Mouse (Mus musculus) kidney, postnatal 36 days (tissue): ENCODE results near the gene Man1b1.

Source experiments
- DNase-seq, 2 experiments: peaks; one replicate each; pipeline ENCODE4 v3.0.0; 2021 to 2022; ENCODE audit warnings: mixed read lengths in 2 of 2

Gene Man1b1

DNA sequence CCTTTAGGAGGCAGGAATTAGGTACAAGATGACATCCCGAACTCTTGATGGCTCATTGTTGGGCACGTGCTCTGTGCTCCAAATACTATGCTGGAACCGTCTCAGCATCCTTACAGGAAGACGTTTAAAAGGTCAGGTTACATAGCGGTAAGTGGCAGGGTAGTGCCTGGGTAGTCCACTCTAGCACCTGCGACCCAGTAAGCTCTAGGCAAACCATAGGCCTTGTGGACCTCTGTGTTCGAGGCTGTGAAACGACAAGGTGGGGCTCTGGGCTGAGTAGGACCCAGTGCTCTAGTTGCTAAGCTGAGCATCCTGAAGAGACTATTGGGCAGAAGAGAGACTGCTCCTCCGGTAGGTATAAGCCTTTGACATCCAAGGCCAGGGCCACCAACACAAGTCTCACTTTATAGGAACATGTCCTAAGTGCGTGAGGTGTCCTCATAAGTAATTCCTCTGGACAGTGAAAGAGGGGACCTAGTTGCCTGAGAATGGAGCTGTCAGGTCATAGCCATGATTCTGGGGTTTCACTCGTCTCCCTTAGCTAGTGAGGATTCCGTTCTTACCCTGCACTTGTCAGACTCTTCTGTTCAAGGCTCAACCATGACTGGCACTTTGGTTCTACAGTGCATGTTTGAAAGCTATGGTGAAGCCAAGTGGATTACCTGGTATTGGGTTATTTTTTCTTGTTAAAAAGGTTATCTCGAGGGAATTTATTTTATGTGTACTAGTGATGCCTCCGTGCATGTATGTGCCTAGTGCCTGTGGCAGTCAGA, 26.4 kb upstream of the Man1b1 start:
- no peak for DNase-seq

- no peak for DNase-seq
Observed at GRCm38 (mm10) chr2:25310180-25310579, 22.0 kb upstream of the Man1b1 start.

DNA sequence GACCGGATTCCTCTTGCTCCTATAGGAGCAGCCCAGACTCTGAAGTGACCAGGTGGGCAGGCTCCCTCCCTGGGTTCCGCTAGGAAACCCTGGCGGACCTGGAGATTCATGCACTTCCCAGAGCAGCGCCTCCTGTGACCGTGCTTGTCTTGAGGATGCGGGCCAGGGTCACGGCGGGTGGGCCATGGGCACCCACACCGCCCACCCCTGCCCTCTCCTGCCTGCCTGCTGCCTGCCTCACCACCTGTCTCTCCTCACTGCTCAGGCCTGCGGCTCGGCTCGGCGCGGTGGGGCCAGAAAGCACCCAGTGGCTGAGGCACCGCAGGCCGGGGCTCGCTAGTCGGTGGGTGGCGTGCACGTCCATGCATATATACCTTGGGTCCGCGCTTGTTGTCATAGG, 21.2 kb upstream of the Man1b1 start:
- DNase-seq, result no peak

DNA sequence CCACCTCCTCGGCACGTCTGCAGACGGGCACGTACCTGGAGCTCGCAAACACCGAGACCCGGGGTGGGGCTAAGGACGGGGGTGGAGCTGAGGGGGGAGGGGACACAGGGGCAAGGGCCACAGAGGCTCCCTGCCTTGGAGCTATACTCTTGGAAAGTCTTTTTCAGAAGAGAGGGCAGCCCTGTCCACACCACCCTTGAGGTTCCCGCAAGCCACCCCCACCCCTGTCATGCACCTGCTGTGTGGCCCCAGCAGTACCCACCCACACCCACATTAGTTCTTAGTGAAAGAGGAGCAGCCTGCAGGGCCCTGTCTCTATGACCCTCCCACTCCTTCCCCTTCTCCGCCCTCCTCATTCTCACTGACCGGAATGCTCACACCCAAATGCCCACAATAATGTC, 20.6 kb upstream of the Man1b1 start:
- DNase-seq, result no peak

DNA sequence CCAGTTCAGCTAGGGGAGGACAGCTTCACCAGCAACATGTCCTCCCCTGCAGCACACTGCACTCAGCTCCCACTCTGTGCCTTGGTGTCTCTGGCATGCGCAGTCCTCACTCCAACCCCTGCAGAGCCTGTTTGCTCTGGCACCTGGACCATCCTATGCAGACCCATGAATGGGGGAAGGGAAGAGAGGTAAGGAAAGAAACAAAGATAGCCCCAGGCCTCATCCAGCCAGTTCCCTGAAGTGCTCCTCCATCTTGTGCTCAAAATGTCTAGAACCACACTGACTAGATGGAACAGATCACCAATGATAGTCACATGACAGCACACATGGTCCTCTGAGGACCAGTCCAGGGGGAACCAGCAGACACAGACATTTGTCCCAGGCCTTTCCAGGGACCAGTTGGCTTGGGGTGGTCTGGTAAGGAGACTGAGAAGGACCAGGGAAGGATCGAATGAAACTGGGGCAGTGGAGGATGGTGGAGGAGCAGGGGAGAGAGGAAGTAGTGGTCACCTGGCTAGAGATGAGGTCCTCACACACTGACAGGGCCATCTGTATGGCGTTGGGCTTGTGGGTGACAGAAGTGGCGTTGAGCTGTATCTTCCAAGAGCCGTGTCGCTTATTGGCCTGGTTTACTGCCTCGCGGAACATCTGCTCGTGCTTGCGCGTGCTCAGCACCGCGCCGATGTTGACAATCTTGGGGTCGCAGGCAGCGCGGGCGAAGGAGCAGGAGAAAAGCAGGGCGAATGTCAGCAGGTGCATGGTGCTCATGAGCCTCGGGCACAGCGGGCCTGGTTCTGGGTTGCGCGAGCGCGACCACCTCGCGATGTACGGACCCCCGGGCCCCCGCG, 13.8 kb upstream of the Man1b1 start:
- no peak for DNase-seq

GRCm38 (mm10) chr2:25318971-25319773, 13.0 kb upstream of the Man1b1 start, which contains the start of gene Grin1:
Gene Grin1, minus strand, starts transcription at chr2:25319187.
- DNase-seq, result peak; percentile 40 to 85

DNA sequence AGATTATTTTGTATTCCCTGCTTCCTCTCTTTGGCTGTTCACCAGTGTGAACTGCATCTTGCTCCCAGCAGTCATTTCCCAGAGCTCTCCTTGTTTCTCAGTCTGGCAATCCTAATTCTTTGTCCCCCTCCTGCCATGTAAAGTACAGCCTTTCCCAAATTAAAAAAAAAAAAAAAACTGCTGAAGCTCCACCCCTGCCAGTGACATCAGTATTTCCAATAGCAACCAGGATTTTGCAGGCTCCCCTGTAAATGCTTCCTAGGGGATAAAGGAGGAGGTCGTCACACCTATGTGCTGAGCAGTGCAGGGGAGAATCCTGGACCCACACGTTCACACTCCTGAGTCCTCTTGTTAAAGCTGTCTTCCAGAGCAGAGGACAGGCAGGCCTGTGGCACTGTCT, 12.1 kb upstream of the Man1b1 start:
- no peak for DNase-seq

- DNase-seq, result peak; percentile 29 to 74
Observed at GRCm38 (mm10) chr2:25326036-25326435, 6.1 kb upstream of the Man1b1 start.

GRCm38 (mm10) chr2:25328440-25328839, 3.7 kb upstream of the Man1b1 start:
- peak; percentile 47 to 73 for DNase-seq

GRCm38 (mm10) chr2:25331470-25331869, 668 bp upstream of the Man1b1 start:
- no peak for DNase-seq

DNA sequence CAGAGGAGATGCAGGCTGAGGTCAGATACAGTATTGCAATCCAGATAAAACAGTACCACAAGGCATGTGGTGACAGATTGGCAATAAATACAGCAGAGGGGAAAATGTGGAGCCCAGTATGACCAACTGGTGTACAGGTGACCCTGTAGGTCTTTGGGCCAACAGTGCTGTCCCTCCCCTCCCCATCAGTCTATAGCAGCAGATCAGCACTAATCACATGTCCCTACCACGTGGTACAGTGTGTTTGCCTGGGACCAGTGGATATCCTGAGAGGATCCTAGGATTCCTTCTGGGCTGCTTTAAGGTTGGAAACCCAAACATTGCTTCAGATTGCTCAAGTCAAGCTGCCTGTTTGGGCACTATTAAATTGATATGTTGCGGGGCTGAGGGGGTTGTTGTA, 1.4 kb downstream of the Man1b1 start:
- DNase-seq, result no peak

DNA sequence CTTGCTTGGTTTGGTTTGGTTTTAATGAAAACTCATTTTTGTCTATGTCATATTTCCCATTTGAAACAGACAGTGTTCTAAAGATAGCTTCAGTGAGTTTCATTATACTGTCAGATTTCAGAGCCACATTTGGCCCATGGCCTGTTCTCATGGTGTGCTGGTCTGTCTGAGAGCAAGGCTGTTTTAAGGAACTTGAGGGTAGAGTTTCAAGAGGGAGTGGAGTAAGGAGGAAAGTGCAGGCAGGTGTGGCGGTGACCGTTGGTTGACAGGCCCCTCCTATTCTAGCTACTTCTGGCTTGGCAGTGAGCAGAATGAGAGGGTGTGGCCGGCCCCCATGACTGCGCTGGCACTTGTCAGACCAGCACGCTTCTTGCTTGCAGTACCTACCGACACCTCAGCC, 6.2 kb downstream of the Man1b1 start:
- no peak for DNase-seq

DNA sequence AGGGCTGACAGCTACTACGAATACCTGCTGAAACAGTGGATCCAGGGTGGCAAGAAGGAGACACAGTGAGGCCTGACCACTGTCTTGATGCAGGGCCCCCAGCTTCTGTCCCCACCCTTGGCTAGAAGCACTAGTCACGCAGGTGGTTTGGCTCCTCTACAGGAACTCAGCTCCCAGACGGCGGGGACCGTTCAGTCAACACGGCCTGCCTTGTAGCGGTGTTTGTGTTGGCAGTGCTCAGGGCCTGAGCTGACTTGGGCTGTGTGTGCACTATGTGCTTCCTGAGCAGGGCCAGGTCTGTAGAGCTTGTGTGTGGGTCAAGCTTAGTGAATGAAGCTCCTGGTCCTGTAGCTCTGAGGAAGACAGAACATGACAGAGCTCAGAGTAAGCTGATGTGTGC, 16.0 kb downstream of the Man1b1 start:
- DNase-seq, result peak in 1 of 2 experiments; percentile 22

DNA sequence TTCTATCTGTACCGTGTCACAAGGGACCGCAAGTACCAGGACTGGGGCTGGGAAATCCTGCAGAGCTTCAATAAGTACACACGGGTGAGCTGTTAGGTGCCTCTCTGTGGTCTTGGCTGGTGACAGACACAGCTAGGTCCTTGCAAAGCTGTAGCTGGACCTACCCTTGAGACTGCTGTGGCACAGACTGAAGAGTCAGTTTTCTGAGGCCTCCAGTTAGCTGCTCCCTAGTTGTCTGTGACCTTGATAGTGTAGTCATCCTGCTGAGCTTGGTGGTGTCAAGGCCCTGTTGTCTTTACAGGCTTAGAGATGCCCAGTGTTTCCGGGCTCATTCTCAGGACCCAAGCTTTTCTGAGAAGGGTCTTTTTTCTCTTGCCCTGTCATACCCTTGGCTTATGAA, 17.4 kb downstream of the Man1b1 start:
- DNase-seq, result no peak

GRCm38 (mm10) chr2:25350701-25351100, 18.6 kb downstream of the Man1b1 start:
- DNase-seq, result no peak

GRCm38 (mm10) chr2:25354211-25354610, 22.1 kb downstream of the Man1b1 start:
- no peak for DNase-seq

GRCm38 (mm10) chr2:25355419-25356066, 23.4 kb downstream of the Man1b1 start:
- DNase-seq, result peak in 1 of 2 experiments; percentile 17

DNA sequence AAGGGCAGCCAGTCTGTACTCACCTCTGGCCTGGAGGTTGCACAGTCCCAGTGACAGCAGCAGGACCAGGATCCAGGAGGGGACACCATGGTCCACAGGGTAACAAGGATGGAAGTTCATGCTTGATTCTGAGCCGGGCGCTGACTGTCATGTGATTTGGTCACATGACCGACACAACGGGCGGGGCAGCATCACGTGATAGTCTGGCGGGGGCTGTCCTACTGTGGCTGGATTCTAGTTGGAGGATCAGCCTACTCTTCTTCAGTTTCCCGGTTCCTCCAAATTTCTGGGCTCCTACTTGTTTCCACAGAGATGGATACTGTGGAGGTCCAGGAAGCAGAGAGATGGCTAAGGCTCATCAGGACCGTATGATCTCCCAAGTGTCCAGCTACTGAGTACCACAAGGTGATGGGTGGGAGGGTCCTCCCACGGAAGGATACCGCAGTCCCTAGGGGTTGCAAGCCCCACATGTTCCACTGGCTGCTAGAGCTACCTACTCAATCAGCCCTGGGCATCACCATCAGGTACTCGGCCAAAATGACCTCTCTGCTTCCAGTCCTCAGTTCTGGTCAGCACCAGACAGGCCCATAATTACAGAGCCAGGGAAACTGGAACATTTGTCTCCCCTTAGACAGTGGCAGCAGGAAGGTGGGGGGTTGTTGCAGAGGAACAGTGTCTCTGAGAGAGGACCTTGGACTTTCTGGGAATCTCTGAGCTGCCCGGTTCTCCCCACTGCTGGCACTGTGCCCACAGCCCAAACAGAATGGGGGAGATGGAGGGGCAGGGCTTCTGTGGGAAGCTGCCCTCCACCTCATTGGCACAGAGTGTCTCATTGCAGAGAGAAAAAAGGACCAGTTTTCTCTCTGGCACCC, 24.3 kb downstream of the Man1b1 start, which contains the start of gene Dpp7:
TSS of gene Dpp7 (minus strand) at position 152 of the 872 bp plus-strand sequence.
- DNase-seq, result peak; percentile 89 to 91

GRCm38 (mm10) chr2:25359848-25360247, 27.7 kb downstream of the Man1b1 start:
- no peak for DNase-seq

- DNase-seq, result peak; percentile 32 to 35
Observed at GRCm38 (mm10) chr2:25363478-25364178, 31.5 kb downstream of the Man1b1 start.

GRCm38 (mm10) chr2:25364313-25364712, 32.2 kb downstream of the Man1b1 start:
- no peak for DNase-seq
